Mouse (Mus musculus): ENCODE results near the gene Tnfrsf23. TPM values are rescaled to one million over a fixed set of nuclear protein-coding genes. Genes with fewer than 3 reads are reported as not detected.

Gene Tnfrsf23
- polyA plus RNA-seq (2015; fragmentation: Nextera tagmentation; extraction: Ambion mirVana): 0.17 and 0.44 TPM in 2 replicates

- Histone ChIP-seq H3K9me3 (replicated peaks) (no peaks in the 10 kb centered on the region), H3K4me3 (replicated peaks) (peak within 1 kb of the TSS; percentile 49), H3K4me1 (replicated peaks) (peaks cover 3% of the 10 kb centered on the region; the same call in 1 of the 2 replicates), H3K36me3 (no peaks in the 10 kb centered on the region), H3K27me3 (peaks cover 7% of the 10 kb centered on the region), H3K9ac (no peak within 1 kb of the TSS; the same call in 1 of the 2 replicates), H3K4me2 (peak within 1 kb of the TSS; percentile 73), H3K27ac (no peak within 1 kb of the TSS)
- 3% methylated on average over 35 of the region's 35 CpGs for WGBS (ENCODE audit: insufficient replicate concordance)
- ATAC-seq (ENCODE audit: low read depth) (peak; percentile 86), DNase-seq (peak; percentile 46)
Measured at GRCm38 (mm10) chr7:143685359-143686067, at the start of gene Tnfrsf23. Tnfrsf23 (minus strand) TSS chr7:143685872.

- 69% methylated on average over 4 of the region's 4 CpGs for WGBS (ENCODE audit: insufficient replicate concordance)
- Histone ChIP-seq H3K9me3 (replicated peaks) (no peaks in the 10 kb centered on the region), H3K27ac (no peak overlapping the region), H3K4me3 (replicated peaks) (no peak overlapping the region), H3K9ac (no peak overlapping the region), H3K4me2 (no peak overlapping the region), H3K27me3 (peaks cover 8% of the 10 kb centered on the region), H3K4me1 (replicated peaks) (no peaks in the 10 kb centered on the region; the same call in 1 of the 2 replicates), H3K36me3 (no peaks in the 10 kb centered on the region)
- ATAC-seq (ENCODE audit: low read depth) (no peak), DNase-seq (no peak)
Measured at GRCm38 (mm10) chr7:143733746-143734145, 48.1 kb upstream of the Tnfrsf23 start.

- Histone ChIP-seq H3K4me2 (no peak overlapping the region), H3K36me3 (no peaks in the 10 kb centered on the region), H3K27me3 (no peaks in the 10 kb centered on the region), H3K9ac (no peak overlapping the region), H3K27ac (no peak overlapping the region), H3K4me1 (replicated peaks) (no peaks in the 10 kb centered on the region; the same call in 1 of the 2 replicates), H3K9me3 (replicated peaks) (no peaks in the 10 kb centered on the region), H3K4me3 (replicated peaks) (no peak overlapping the region)
- no peak for ATAC-seq (ENCODE audit: low read depth)
- no peak for DNase-seq
- WGBS (ENCODE audit: insufficient replicate concordance): 63% methylated on average over 10 of the region's 10 CpGs
Measured at GRCm38 (mm10) chr7:143729886-143730285, 44.2 kb upstream of the Tnfrsf23 start.

- Histone ChIP-seq H3K4me3 (replicated peaks) (no peak overlapping the region), H3K9me3 (replicated peaks) (no peaks in the 10 kb centered on the region), H3K9ac (no peak overlapping the region), H3K4me1 (replicated peaks) (no peaks in the 10 kb centered on the region; the same call in 1 of the 2 replicates), H3K4me2 (no peak overlapping the region), H3K27me3 (no peaks in the 10 kb centered on the region), H3K27ac (no peak overlapping the region), H3K36me3 (no peaks in the 10 kb centered on the region)
- no peak for DNase-seq
- 70% methylated on average over 4 of the region's 4 CpGs for WGBS (ENCODE audit: insufficient replicate concordance)
- no peak for ATAC-seq (ENCODE audit: low read depth)
Measured at GRCm38 (mm10) chr7:143726396-143726795, 40.7 kb upstream of the Tnfrsf23 start.

GRCm38 (mm10) chr7:143723841-143724240, 38.2 kb upstream of the Tnfrsf23 start:
- 58% methylated on average over 4 of the region's 4 CpGs for WGBS (ENCODE audit: insufficient replicate concordance)

DNA sequence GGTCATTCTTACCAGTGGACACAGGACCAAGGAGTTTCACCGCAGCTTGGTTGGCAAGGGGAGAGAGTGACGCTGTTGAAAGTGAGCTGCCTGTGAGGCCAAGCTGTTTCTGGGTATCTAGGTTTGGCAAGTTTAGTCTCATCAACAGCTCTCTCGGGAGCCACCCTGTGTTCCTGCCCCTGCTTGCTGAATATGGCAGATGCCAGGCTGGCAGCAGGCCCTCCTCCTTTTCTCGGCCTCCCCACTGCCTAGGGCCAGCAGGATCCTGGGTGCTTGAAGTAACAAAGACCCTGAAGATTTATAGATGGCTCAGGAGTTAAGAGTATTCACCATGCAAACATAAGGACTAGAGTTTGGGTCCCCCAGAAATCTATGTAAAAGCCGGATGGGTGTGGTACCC, 37.0 kb upstream of the Tnfrsf23 start:
- H3K4me2 ChIP-seq: no peak overlapping the region
- 69% methylated on average over 5 of the region's 5 CpGs for WGBS (ENCODE audit: insufficient replicate concordance)
- no peaks in the 10 kb centered on the region for H3K27me3 ChIP-seq
- H3K27ac ChIP-seq: no peak overlapping the region
- H3K9me3 ChIP-seq (replicated peaks): no peaks in the 10 kb centered on the region
- ATAC-seq (ENCODE audit: low read depth) (no peak), DNase-seq (no peak)
- H3K9ac ChIP-seq: no peak overlapping the region
- no peaks in the 10 kb centered on the region for H3K4me1 ChIP-seq (replicated peaks)
- H3K36me3 ChIP-seq: no peaks in the 10 kb centered on the region
- no peak overlapping the region for H3K4me3 ChIP-seq (replicated peaks)

More at GRCm38 (mm10) chr7:143723841-143724240, 38.2 kb upstream of the Tnfrsf23 start:
- ATAC-seq (ENCODE audit: low read depth) (no peak), DNase-seq (no peak)
- Histone ChIP-seq H3K36me3 (no peaks in the 10 kb centered on the region), H3K9me3 (replicated peaks) (no peaks in the 10 kb centered on the region), H3K9ac (no peak overlapping the region), H3K27ac (no peak overlapping the region), H3K4me3 (replicated peaks) (no peak overlapping the region), H3K4me1 (replicated peaks) (no peaks in the 10 kb centered on the region; the same call in 1 of the 2 replicates), H3K4me2 (no peak overlapping the region), H3K27me3 (no peaks in the 10 kb centered on the region)

DNA sequence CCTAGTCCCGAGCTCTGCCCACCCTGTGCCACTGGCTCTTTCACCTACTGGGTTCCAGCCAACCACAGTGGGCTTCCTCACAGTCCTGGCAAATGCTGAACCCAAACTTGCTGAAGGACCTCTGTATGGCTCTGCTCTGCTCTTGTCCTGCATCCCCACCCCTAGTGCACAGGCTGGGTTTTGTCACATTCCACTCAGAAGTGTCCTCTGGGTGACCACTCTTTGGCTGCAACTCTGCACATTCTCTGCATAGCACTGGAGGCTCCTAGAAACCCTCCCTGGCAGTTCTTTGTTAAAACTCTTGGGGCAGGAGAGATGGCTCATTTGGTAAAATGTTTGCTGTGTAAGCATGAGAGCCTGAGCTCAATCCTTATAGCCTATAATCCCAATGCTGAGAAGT, 32.1 kb upstream of the Tnfrsf23 start:
- H3K4me3 ChIP-seq (replicated peaks): no peak overlapping the region
- H3K36me3 ChIP-seq: no peaks in the 10 kb centered on the region
- no peak overlapping the region for H3K9ac ChIP-seq
- no peak for ATAC-seq (ENCODE audit: low read depth)
- no peak for DNase-seq
- no peaks in the 10 kb centered on the region for H3K9me3 ChIP-seq (replicated peaks)
- no peaks in the 10 kb centered on the region for H3K27me3 ChIP-seq
- H3K4me2 ChIP-seq: no peak overlapping the region
- no peaks in the 10 kb centered on the region for H3K4me1 ChIP-seq (replicated peaks)
- 32% methylated on average over 1 of the region's 1 CpGs for WGBS (ENCODE audit: insufficient replicate concordance)
- no peak overlapping the region for H3K27ac ChIP-seq

DNA sequence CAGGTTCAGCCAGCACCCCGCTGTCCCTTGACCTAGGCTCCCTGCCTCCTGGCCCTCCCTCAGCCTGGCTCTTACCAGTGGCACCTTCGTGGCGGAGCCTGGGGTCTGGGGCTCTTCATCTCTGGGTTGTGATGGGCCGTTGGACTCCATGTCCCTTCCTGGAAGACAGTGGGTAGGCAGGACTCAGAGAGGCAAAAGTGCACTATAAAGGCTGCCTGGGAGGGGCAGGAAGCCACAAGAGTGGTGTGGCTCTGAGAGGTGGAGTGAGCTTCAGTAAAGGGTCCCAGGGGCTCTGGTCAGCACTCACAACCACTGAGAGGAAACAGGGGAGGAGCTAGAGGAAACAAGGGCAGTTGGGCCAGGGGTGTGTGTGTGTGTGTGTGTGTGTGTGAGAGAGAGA, 27.7 kb upstream of the Tnfrsf23 start:
- DNase-seq: no peak
- H3K4me2 ChIP-seq: no peak overlapping the region
- no peak overlapping the region for H3K9ac ChIP-seq
- H3K36me3 ChIP-seq: no peaks in the 10 kb centered on the region
- WGBS (ENCODE audit: insufficient replicate concordance): 24% methylated on average over 4 of the region's 4 CpGs
- no peak overlapping the region for H3K4me3 ChIP-seq (replicated peaks)
- H3K4me1 ChIP-seq (replicated peaks): no peaks in the 10 kb centered on the region
- no peaks in the 10 kb centered on the region for H3K27me3 ChIP-seq
- no peak for ATAC-seq (ENCODE audit: low read depth)
- no peaks in the 10 kb centered on the region for H3K9me3 ChIP-seq (replicated peaks)
- H3K27ac ChIP-seq: no peak overlapping the region

DNA sequence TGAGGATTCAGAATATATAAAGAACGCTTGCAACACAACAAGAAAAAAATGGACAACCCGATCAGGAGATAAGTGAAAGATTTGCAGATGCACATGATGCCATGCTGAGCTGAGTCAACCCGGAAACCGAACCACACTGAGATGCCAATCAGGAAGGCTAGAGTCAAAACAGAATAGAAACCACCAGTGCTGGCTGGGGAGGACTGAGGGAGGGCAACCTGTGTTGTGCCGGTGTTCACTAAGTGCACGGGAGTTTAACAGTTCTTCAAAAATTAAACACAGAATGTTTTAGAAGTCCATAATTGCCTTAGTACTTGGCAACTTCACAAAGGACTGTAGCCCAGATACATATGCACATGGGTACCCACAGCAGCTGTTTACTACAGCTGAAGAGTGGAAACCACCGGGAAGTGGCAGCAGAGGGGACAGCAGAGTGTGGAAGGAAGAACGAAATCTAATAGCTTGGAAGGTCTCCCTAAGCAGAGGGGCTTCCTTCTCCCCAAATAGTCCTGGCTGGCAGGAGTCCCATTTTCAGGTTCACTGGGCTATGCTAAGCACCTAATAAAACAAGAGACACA, 27.2 kb upstream of the Tnfrsf23 start:
- Histone ChIP-seq H3K4me2 (no peak overlapping the region), H3K27ac (no peak overlapping the region), H3K9me3 (replicated peaks) (no peaks in the 10 kb centered on the region), H3K9ac (no peak overlapping the region), H3K27me3 (no peaks in the 10 kb centered on the region), H3K36me3 (no peaks in the 10 kb centered on the region), H3K4me1 (replicated peaks) (no peaks in the 10 kb centered on the region), H3K4me3 (replicated peaks) (no peak overlapping the region)
- ATAC-seq (ENCODE audit: low read depth) (no peak), DNase-seq (no peak)
- WGBS (ENCODE audit: insufficient replicate concordance): 33% methylated on average over 8 of the region's 8 CpGs

DNA sequence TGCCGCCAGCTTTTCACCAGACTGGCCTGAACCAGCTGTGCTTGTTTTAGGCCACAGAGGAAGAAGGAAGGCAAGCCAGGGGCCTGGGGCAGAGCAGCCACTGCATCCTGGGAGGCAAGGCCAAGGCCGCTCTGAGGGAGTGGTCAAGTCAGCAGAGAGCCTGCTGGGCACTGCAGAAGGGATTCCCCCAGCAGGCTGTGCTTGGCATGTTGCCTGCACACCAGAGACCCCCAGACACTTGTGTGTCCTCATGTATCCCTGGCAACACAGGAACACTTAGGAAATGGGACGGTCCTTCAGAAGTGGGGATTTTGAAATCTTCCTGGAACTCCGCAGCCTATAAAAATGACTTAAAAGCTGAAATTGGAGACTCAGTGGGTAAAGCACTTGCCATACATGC, 26.4 kb upstream of the Tnfrsf23 start:
- Histone ChIP-seq H3K4me1 (replicated peaks) (no peaks in the 10 kb centered on the region), H3K4me3 (replicated peaks) (no peak overlapping the region), H3K9me3 (replicated peaks) (no peaks in the 10 kb centered on the region), H3K27ac (no peak overlapping the region), H3K9ac (no peak overlapping the region), H3K36me3 (no peaks in the 10 kb centered on the region), H3K27me3 (no peaks in the 10 kb centered on the region), H3K4me2 (no peak overlapping the region)
- ATAC-seq (ENCODE audit: low read depth) (no peak), DNase-seq (no peak)
- 65% methylated on average over 4 of the region's 4 CpGs for WGBS (ENCODE audit: insufficient replicate concordance)

DNA sequence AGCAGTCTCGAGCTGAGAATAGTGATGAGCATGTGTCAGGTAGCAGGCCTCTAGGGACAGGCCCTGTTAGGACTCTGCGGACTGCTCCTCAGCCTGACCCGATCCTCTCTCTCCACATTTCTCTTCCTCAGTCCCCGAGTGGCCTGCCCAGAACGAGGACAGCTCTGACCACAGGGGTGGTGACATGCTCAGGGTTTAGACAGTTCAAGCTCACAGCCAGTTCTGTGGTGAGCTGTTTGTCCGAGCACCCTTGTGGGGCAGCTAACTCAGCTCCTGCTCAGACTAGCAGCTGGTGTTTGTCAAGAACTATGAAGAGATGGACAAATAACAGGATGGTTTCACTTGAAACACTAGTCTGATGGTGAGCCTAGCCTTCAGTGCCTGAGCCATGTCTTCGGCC, 25.7 kb upstream of the Tnfrsf23 start:
- no peak overlapping the region for H3K9ac ChIP-seq
- H3K27me3 ChIP-seq: no peaks in the 10 kb centered on the region
- no peak for DNase-seq
- H3K27ac ChIP-seq: no peak overlapping the region
- H3K36me3 ChIP-seq: no peaks in the 10 kb centered on the region
- no peak for ATAC-seq (ENCODE audit: low read depth)
- no peaks in the 10 kb centered on the region for H3K9me3 ChIP-seq (replicated peaks)
- no peak overlapping the region for H3K4me2 ChIP-seq
- 56% methylated on average over 7 of the region's 7 CpGs for WGBS (ENCODE audit: insufficient replicate concordance)
- H3K4me3 ChIP-seq (replicated peaks): no peak overlapping the region
- H3K4me1 ChIP-seq (replicated peaks): no peaks in the 10 kb centered on the region

GRCm38 (mm10) chr7:143709395-143709794, 23.7 kb upstream of the Tnfrsf23 start:
- H3K9ac ChIP-seq: no peak overlapping the region
- H3K4me1 ChIP-seq (replicated peaks): no peaks in the 10 kb centered on the region
- H3K9me3 ChIP-seq (replicated peaks): no peaks in the 10 kb centered on the region
- DNase-seq (no peak), ATAC-seq (ENCODE audit: low read depth) (no peak)
- no peak overlapping the region for H3K4me2 ChIP-seq
- H3K27me3 ChIP-seq: no peaks in the 10 kb centered on the region
- H3K36me3 ChIP-seq: no peaks in the 10 kb centered on the region
- H3K27ac ChIP-seq: no peak overlapping the region
- WGBS (ENCODE audit: insufficient replicate concordance): 74% methylated on average over 7 of the region's 7 CpGs
- H3K4me3 ChIP-seq (replicated peaks): no peak overlapping the region
